Mouse (Mus musculus) forebrain, postnatal 0 days (tissue): Measurements from ENCODE around the gene Medag. TPM values are rescaled to one million over a fixed set of nuclear protein-coding genes. Genes with fewer than 3 reads are reported as not detected.

ENCODE experiments used
- ATAC-seq: fragments of 200-750 bp; cut with Nextera tagmentation; 2 replicates; pipeline ENCODE4 v1.8.0; 2017; ENCODE audit warnings: mild to moderate bottlenecking, moderate library complexity
- DNase-seq: peaks from one replicate; pipeline ENCODE4 v3.0.0-alpha.2; 2015
- H3K27ac ChIP-seq: fragments of 300-500 bp; sonication (generic); 2 replicates; pipeline ENCODE4 v1.5.1; 2014; ENCODE audit warnings: low read depth, mild to moderate bottlenecking, antibody characterized with exemption, low read length, moderate library complexity, mixed read lengths
- H3K27me3 ChIP-seq: fragments of 300-500 bp; sonication (generic); 2 replicates; pipeline ENCODE4 v1.6.1; 2014; ENCODE audit warnings: mild to moderate bottlenecking, low read length, mixed read lengths; ENCODE audit not compliant: insufficient read depth
- H3K36me3 ChIP-seq: fragments of 300-500 bp; sonication (generic); 2 replicates; pipeline ENCODE4 v1.6.1; 2014; ENCODE audit warnings: mild to moderate bottlenecking, moderate library complexity; ENCODE audit not compliant: insufficient read depth
- H3K4me1 ChIP-seq: fragments of 300-500 bp; sonication (generic); 2 replicates; pipeline ENCODE4 v1.6.1; 2014; ENCODE audit warnings: antibody characterized with exemption; ENCODE audit not compliant: insufficient read depth
- H3K4me2 ChIP-seq: fragments of 300-500 bp; sonication (generic); 2 replicates; pipeline ENCODE4 v1.6.1; 2014; ENCODE audit warnings: low read depth, mild to moderate bottlenecking, moderate library complexity
- H3K4me3 ChIP-seq: fragments of 300-500 bp; sonication (generic); 2 replicates; pipeline ENCODE4 v1.5.1; 2014; ENCODE audit warnings: low read depth, low read length, mixed read lengths
- H3K9ac ChIP-seq: fragments of 300-500 bp; sonication (generic); 2 replicates; pipeline ENCODE4 v1.6.1; 2014; ENCODE audit warnings: mild to moderate bottlenecking
- H3K9me3 ChIP-seq: fragments of 300-500 bp; sonication (generic); 2 replicates; pipeline ENCODE4 v1.6.1; 2016; ENCODE audit warnings: low read length
- CTCF ChIP-seq: sonication (generic); IDR thresholded peaks from 2 replicates; pipeline ENCODE4 v1.5.1; 2016; ENCODE audit warnings: antibody characterized with exemption, control low read depth, low read depth
- WGBS: fragments of 180-500 bp; shearing (Covaris S2); extraction: QIAGEN DNeasy Blood & Tissue Kit; methylation state at CpG from one replicate; pipeline ENCODE4 v1.1.7; 2014; 5-methylcytosine and 5-hydroxymethylcytosine counted together
- polyA plus RNA-seq: library from polyadenylated mRNA; unstranded; fragments of >200 nt; fragmentation: Nextera tagmentation; extraction: Ambion mirVana; gene quantifications from 2 replicates; pipeline ENCODE4 v1.2.1, GENCODE M21; 2015
- total RNA-seq: library from RNA; depleted of rRNA; stranded (reverse); fragments of >200 nt; gene quantifications from 2 replicates; pipeline ENCODE4 v1.2.3, GENCODE M21; 2014

Medag gene
- total and polyA plus RNA-seq, 2 experiments from 2014 or later: 1.8 to 2.1 TPM

DNA sequence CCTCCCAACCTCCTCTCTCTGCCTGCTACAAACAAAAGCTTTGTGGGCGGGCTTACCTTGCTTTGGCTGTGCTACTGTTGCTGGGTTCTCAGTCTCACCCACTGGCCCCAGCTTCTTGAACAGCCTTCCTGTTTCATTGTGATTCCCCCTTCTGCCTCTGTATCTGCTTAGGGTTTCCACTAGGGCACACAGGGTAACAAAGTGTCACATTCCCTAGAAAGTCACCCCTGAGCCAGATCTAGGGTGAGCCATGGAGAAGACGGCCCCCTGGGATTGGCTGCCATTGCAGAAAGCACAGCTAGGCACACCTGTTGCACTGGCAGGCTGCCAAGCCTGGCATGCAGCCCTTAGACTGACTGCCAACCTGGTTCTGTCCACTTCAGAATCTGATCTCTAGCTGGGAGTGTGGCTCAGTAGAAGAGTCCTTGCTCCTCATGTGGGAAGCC lies 17.3 kb downstream of the Medag start:
- Histone ChIP-seq H3K27me3 (no peaks in the 10 kb centered on the region), H3K9me3 (no peaks in the 10 kb centered on the region), H3K9ac (no peak overlapping the region), H3K4me3 (no peak overlapping the region), H3K4me2 (no peak overlapping the region), H3K36me3 (no peaks in the 10 kb centered on the region), H3K27ac (peak overlapping the region; percentile 62), H3K4me1 (0 out of 2 replicates have a peak, but pooled peaks cover 13% of the 10 kb centered on the region)
- TF ChIP-seq CTCF: no peak
- DNase-seq: no peak
- peak; percentile 41 for ATAC-seq
- 26% methylated on average over 2 of the region's 2 CpGs for WGBS

DNA sequence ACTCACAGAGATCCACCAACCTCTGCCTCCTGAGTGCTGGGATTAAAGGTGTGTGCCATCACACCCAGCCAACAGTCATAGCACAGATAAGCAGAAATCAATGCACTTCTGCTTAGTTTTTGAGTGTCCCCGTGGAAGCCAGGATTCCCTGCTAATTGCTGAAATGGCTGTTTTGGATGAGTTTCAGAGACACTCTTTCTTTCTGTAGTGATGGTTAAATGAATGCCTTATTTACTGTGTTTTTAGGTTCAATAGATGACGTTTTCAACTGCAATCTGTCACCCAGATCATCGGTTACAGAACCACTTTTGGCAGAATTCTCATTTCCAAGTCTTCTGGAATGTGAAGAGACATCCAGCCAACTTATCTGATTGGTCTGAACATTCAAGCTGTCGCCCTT lies 18.0 kb downstream of the Medag start:
- Histone ChIP-seq H3K9ac (no peak overlapping the region), H3K9me3 (no peaks in the 10 kb centered on the region), H3K36me3 (no peaks in the 10 kb centered on the region), H3K4me1 (0 out of 2 replicates have a peak, but pooled peaks cover 13% of the 10 kb centered on the region), H3K4me2 (no peak overlapping the region), H3K4me3 (no peak overlapping the region), H3K27ac (no peak overlapping the region), H3K27me3 (no peaks in the 10 kb centered on the region)
- peak; percentile 30; the same call in 1 of the 2 replicates for ATAC-seq
- 37% methylated on average over 4 of the region's 4 CpGs for WGBS
- DNase-seq: no peak
- TF ChIP-seq CTCF: no peak

DNA sequence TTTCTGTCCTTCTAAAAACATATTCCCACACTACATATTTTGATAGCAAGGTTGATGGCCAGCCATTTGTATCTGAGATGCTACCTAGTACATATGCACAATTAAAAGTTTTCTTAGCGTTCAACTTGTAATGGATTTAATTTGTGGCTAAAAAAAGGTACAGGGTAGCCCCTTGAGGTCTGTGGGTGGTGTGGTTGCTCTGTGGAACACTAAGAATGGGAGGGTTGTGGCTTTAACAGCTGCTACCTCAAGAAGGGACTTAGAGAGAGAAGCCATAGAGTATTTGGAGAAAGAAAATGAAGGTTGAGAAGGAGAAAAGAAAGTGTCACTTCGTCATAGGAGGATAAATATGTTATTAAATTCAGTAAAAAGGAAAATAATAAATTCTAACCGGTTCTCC lies 19.4 kb downstream of the Medag start:
- TF ChIP-seq CTCF: no peak

DNA sequence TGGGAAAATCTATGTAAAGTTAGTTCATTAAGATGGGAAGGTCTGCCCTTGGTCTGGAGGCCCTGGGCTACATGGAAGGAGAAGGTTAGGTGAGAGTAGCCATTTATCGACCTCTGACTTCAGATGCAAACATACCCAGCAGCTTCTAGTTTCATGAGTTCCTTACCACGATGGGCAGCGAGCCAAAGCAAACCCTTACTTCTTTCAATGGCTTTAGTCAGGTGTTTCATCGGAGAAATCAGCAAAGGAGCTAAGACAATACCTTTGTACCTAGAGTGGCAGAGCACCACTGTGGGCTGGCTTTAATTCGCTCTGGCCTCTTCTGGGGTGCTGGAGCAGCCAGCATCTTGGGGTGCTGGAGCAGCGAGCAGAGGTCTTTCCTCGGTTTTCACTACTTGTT lies 22.1 kb downstream of the Medag start:
- no peaks in the 10 kb centered on the region for H3K36me3 ChIP-seq
- H3K9me3 ChIP-seq: no peaks in the 10 kb centered on the region
- H3K9ac ChIP-seq: no peak overlapping the region
- no peak for TF ChIP-seq CTCF
- 69% methylated on average over 7 of the region's 7 CpGs for WGBS
- DNase-seq (no peak), ATAC-seq (no peak)
- H3K4me2 ChIP-seq: no peak overlapping the region
- no peaks in the 10 kb centered on the region for H3K27me3 ChIP-seq
- H3K4me3 ChIP-seq: no peak overlapping the region
- no peak overlapping the region for H3K27ac ChIP-seq
- H3K4me1 ChIP-seq: 0 out of 2 replicates have a peak, but pooled peaks cover 21% of the 10 kb centered on the region

More for the DNA sequence above, 19.4 kb downstream of the Medag start:
- Histone ChIP-seq H3K9ac (no peak overlapping the region), H3K9me3 (no peaks in the 10 kb centered on the region), H3K27ac (no peak overlapping the region), H3K4me2 (no peak overlapping the region), H3K4me1 (0 out of 2 replicates have a peak, but pooled peaks cover 13% of the 10 kb centered on the region), H3K36me3 (no peaks in the 10 kb centered on the region), H3K4me3 (no peak overlapping the region), H3K27me3 (no peaks in the 10 kb centered on the region)
- DNase-seq: no peak
- 89% methylated on average over 3 of the region's 3 CpGs for WGBS
- ATAC-seq: no peak

DNA sequence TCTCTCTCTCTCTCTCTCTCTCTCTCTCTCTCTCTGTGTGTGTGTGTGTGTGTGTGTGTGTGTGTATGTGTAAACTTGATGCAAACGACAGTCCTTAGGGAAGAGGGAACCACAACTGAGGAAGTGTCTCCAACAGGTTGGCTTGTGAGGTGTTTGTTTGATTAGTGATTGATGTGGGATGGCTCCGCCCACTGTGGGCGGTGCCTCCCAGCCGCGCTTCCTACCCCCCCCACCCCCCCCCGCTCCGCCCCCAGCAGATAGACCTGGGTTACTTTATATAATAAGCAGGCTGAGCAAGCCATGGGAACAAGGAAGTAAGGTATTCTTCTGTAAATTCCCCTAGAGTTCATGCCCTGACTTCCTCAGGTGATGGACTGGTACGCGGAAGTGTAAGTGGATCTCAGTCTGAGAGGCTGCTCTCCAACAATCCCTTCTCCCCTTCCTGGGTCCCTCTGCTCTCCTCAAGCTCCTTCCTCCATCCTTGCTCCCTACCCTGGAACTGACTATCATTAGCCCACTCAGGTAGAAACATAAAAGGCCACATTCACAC lies 22.7 kb downstream of the Medag start:
- ATAC-seq (no peak), DNase-seq (no peak)
- H3K9me3 ChIP-seq: no peaks in the 10 kb centered on the region
- 36% methylated on average over 9 of the region's 9 CpGs for WGBS
- H3K4me3 ChIP-seq: no peak overlapping the region
- TF ChIP-seq CTCF: no peak
- 0 out of 2 replicates have a peak, but pooled peaks cover 18% of the 10 kb centered on the region for H3K4me1 ChIP-seq
- no peaks in the 10 kb centered on the region for H3K36me3 ChIP-seq
- no peak overlapping the region for H3K4me2 ChIP-seq
- no peaks in the 10 kb centered on the region for H3K27me3 ChIP-seq
- H3K9ac ChIP-seq: no peak overlapping the region
- no peak overlapping the region for H3K27ac ChIP-seq

DNA sequence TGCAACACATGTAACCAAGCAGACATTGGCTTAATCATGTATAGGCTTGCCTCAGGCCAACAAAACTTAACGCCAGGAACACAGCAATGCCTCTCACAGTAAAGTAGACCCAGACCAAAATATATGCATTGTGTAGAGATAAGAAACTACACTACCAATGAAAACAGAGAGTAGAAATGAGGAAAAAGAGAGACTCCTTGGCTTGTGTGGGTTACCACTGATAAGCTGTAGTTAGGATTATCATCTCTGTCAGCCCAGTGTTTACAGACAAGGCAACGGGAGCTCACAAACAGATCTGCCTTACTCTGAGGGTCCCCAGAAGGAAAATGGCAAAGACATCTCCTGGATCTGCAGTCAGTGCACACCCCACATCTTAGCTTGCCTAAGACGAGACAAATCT lies 25.0 kb downstream of the Medag start:
- no peak overlapping the region for H3K4me2 ChIP-seq
- 49% methylated on average over 3 of the region's 3 CpGs for WGBS
- no peak overlapping the region for H3K4me3 ChIP-seq
- peaks cover 28% of the 10 kb centered on the region for H3K4me1 ChIP-seq
- no peaks in the 10 kb centered on the region for H3K27me3 ChIP-seq
- no peak for DNase-seq
- H3K36me3 ChIP-seq: no peaks in the 10 kb centered on the region
- peak overlapping the region; percentile 41; the same call in 1 of the 2 replicates for H3K27ac ChIP-seq
- H3K9ac ChIP-seq: no peak overlapping the region
- no peaks in the 10 kb centered on the region for H3K9me3 ChIP-seq
- ATAC-seq: no peak
- no peak for TF ChIP-seq CTCF

DNA sequence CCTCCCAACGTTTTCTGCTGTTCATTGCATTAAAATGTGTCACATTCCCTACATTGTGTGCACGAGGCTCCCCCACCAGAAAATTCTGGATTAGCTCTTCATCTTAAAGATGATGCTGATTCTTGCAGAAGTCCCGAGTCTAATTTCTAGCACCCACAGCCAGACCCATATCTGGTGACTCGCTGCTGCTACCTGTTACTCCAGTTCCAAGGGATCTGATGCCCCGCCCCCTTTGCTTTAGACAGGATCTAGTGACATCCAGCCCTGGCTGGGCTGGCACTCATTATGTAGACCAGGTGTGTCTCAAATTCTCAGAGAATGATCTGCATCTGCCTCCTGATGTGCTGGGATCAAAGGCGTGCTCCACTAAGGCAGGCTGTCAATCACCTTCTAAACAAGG lies 25.6 kb downstream of the Medag start:
- no peaks in the 10 kb centered on the region for H3K27me3 ChIP-seq
- H3K9me3 ChIP-seq: no peaks in the 10 kb centered on the region
- H3K4me2 ChIP-seq: no peak overlapping the region
- no peak overlapping the region for H3K9ac ChIP-seq
- no peak for DNase-seq
- WGBS: 65% methylated on average over 6 of the region's 6 CpGs
- peaks cover 31% of the 10 kb centered on the region for H3K4me1 ChIP-seq
- ATAC-seq: no peak
- H3K27ac ChIP-seq: peak overlapping the region; percentile 51; the same call in 1 of the 2 replicates
- H3K4me3 ChIP-seq: no peak overlapping the region
- TF ChIP-seq CTCF: no peak
- H3K36me3 ChIP-seq: no peaks in the 10 kb centered on the region
